Mouse (Mus musculus): ENCODE measurements around the gene Slc25a20.
"Not testable (repeated sequence)": the region's sequence is repeated elsewhere in the genome, so short reads cannot be mapped to it uniquely, and the experiment has no call there.

The Slc25a20 gene

DNA sequence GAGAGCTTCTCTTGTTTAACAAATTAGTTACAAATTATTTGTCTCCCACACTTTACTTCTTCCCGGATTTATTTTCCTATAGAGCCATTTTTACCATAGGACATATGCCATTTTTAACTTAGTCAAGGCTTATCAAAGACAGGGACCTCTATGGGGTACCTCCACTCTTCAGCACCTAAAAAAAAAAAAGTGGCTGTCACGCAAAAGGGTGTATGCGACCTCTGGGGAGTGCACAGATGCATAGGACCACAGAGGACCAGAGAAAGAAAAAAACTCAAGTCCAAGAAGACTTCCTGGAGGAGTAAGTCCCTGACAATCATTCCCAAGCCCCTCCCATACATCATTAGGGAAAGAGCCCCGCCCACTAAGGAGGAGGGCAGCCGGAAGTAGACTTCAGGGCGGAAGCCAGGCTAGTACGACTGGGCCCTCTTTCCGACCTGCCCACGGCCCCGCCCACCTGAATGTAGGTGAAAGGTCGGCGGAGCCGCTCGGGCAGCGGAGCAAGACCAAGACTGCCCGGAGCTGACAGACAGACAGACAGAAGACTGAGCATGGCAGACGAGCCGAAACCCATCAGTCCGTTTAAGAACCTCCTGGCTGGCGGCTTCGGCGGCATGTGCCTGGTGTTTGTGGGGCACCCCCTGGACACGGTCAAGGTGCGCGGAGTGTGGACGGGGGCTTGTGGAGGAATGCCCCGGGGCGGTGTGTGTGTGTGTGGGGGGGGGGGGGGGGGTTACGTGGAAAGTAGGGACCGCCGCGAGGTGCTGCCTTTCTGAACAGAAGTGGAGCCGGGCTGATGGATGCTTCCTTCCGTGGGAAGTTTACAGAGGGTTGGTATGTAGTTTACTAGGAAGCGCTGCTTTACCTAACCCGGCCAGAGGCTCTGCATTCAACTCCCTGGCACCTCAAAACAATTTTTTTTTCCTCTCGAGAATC lies at the start of gene Slc25a20:
Slc25a20 (plus strand) TSS at position 412 of the 936 bp plus-strand sequence.
- peak; percentile 65 for DNase-seq (ENCODE audit: low read depth, low spot score)

DNA sequence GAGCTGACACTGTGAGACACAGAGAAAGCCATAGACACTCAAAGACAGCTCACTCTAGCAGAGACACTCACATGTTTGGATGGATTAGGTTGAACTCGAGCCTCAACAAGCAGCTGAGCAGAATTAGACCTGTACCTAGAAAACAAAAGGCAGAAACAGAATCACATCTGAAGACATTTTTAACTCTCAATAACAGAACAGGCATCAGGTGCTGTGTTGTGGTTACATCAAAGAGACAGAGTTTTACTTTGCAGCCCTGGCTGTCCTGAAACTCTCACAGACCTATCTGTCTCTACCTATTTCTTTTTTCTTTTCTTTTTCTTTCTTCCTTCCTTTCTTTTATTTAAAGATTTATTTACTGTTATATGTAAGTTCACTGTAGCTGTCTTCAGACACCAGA lies 44.6 kb upstream of the Slc25a20 start:
- DNase-seq (ENCODE audit: low read depth, low spot score): no peak

DNA sequence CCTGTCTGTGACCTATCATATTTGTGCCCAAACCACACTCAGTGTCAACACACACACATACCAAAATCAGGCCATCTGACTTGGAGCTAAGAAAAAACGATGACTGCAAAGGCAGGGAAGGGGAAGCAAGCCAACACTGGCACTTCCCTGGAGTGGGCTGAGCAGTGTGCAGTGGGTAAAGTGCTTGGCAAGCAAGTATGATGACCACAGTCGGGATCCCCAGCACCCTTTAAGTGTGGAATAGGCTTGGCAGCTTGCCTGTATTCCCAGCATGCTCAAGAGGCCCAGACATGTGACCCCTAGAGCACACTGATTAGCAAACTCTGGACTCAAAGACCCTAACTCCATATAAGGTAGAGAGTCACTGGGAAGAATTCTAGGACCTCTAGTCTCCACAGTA lies 35.4 kb upstream of the Slc25a20 start:
- DNase-seq (ENCODE audit: low read depth, low spot score): no peak

DNA sequence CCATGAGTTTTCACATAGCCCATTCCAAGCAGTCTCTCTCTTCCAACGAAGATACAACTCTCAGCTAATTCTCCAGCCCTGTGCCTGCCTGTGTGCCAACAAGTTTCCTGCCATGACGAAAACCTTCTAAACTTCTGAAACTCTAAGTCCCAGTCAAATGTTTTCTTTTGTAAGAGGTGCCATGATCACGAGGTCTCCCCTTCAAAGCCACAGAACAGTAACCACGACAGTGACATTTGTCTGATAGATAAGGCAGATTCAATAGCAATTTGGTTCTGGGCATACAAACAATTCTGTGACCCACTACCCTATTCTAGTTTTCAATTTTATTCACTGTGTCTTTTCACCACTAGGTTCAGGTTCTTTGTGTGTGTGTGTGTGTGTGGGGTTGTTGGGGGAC lies 33.7 kb upstream of the Slc25a20 start:
- no peak for DNase-seq (ENCODE audit: low read depth, low spot score)

DNA sequence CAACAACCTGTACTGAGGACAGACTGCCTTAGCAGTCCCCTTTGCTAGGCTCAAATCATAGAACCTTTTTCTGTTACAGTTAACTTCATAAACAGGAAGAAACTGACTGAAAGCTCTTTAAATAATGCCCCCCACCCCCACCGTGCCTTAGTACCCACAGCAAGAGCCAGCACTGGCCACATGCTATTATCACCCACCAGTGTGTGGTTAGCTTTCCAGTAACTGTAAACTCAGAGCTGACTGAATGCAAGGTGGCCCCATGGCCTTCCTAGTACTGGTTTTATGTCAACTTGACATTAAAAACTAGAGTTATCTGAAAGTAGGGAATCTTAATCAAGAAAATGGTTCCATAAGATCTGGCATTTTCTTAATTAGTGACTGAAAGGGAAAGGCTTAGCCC lies 31.2 kb upstream of the Slc25a20 start:
- no peak for DNase-seq (ENCODE audit: low read depth, low spot score)

DNA sequence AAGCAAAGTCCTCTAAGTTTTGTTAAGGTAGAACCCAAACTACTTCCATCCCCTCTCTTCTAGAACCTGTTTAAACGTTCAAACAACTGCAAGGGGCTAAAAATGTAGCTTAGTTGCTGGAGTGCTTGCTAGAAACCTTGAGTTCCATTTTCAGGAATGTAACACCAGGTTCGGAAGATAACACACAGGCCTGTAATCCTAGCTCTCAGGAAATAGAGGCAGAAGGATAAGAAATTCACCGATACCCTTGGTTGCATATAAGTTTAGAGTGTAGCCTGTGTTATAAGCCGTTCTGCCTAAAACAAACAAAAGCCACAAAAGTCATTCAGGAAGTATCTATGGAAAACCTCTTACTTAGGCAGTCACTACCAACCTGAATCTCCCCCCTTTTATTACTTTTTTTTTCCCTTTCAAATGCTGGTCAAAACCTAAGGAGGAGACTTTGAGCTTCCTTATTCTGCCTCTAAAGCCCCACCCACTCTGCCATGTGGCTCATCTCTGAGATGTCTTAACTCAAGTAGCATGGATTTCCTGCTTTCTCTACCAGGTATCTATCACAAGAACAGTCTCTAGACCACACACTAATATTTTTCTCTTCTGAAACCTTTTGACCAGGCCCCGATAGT lies 30.1 kb upstream of the Slc25a20 start:
- no peak for DNase-seq (ENCODE audit: low read depth, low spot score)

DNA sequence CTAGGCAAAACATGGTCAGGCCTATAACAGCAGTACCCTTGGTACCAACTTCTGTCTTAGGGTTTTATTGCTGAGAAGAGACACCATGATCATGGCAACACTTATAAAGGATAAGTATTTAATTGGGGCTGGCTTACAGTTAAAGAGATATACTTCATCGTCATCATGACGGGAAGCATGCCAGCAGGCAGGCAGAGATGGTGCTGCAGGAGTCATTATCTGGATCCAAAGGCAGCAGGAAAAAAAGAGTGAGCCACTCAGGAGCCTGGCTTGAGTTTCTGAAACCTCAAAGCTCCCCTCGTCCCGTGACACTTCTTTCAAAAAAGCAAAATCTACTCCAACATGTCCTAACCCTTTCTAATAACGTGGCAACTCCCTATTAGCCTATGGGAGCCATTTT lies 29.5 kb upstream of the Slc25a20 start:
- no peak for DNase-seq (ENCODE audit: low read depth, low spot score)

DNA sequence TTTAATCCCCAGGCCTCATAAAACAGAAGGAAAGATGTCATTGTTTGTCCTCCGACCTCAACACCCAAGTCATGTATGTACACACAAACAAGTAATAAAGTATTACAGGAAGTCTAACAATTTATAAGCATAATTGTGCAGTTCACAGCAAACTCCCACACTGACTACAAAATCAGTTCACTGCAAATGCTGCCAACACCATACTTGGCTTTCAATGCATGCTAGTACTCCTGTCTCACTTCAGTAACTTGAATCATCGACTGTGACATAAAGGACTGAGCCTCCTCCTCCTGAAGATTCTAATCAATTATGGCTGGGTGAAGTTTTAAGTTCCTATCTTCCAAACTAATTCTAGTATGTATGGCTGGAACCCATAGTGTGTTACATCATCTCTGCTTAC lies 28.0 kb upstream of the Slc25a20 start:
- no peak for DNase-seq (ENCODE audit: low read depth, low spot score)

DNA sequence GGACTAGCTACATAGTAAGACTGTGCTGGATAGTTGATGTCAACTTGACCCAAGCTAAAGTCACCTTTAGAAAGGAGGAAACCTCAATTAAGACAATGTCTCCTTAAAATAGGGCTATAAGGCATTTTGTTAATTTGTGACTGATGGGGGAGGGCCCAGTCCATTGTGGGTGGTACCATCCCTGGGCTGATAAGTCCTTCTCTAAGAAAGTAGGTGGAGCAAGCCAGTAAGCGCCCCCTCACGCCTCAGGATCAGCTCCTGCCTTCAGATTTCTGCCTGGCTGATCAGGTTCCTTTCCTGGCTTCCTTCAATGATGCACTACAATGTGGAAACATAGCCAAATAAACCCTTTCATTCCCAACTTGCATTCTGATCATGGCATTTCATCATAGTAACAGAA lies 26.5 kb upstream of the Slc25a20 start:
- no peak for DNase-seq (ENCODE audit: low read depth, low spot score)

DNA sequence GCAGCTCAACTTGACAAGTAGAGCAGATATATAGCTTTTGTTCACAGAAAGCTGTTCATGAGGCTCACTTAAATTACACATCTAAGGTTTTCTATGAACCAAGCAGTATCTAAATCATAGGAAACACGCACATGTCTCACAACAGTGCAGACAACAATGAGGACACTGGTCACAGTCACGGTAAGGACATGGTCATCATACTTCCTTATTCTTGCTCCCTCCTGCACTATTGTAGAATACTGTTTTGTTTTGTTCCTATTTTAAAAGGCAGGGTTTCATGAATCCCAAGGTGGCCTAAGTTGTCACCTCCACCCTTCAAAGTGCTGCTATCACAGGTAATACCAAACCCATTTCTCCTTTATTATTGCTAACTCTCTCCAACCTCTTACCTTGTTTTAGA lies 22.1 kb upstream of the Slc25a20 start:
- no peak for DNase-seq (ENCODE audit: low read depth, low spot score)

DNA sequence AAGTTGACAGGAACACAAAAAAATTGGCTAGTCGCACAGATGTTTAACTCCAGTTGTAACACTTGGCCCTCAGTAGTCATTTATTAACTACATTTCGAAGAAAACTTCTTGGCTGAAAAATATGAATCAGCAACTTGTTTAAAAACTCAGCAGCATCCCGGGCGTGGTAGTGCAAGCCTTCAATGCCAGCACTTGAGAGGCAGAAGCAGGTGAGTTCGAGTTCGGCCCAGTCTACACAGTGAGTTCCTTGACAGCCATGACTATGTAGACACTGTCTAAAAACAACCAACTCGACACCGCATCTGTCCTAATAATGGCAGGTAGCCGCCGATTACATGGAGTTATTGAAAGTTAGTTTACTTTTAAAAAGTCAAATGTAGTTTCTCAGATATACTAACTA lies 13.7 kb upstream of the Slc25a20 start:
- DNase-seq (ENCODE audit: low read depth, low spot score): no peak

DNA sequence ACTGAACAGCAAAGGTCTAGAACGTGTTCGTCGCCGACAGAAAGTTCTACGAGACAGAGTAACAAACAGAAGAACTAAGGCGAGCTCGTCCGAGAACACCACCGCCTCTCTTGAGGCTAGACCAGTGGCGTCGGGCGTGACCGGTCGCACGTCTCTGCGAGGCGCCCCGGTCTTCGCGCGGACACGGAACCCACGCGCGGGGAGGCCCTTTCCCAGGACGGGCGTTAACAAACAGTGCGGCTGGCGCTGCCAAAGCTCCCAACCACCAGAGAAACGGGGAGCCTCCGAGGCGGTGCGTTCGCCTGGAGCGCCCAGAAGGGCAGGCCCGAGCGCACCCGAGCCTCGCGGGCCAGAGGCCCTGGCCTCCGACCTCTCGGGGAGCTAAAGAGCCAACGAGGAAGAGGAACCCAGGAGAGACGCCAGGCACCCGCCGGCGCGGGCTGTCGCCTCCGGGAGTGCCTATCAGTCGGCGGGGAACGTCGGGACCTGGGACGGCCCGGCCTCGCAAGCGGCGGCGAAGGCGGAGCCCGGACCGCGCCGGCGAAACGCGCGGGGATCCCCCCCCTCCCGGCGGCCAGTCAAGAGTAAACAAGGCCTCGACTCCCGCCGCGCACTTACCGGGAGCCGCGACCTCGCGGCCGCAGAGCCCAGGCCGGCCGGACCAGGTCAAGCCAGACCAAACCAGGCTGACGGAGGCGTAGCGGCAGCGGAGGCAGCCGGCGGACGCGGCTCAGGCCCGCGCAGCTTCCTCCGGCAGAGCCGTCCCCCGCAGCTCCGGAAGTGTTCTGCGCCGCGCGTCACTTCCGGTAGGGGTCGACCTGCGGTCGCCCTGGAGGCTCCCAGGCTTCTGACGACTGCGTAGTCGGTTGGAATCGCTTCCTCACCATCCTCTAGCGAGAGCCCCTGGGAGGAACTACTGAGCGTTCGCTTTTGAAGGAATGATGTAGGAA lies 13.0 kb upstream of the Slc25a20 start, which contains the start of gene Arih2:
Arih2 (minus strand) TSS at position 776 of the 950 bp plus-strand sequence.
- DNase-seq (ENCODE audit: low read depth, low spot score): peak; percentile 88

DNA sequence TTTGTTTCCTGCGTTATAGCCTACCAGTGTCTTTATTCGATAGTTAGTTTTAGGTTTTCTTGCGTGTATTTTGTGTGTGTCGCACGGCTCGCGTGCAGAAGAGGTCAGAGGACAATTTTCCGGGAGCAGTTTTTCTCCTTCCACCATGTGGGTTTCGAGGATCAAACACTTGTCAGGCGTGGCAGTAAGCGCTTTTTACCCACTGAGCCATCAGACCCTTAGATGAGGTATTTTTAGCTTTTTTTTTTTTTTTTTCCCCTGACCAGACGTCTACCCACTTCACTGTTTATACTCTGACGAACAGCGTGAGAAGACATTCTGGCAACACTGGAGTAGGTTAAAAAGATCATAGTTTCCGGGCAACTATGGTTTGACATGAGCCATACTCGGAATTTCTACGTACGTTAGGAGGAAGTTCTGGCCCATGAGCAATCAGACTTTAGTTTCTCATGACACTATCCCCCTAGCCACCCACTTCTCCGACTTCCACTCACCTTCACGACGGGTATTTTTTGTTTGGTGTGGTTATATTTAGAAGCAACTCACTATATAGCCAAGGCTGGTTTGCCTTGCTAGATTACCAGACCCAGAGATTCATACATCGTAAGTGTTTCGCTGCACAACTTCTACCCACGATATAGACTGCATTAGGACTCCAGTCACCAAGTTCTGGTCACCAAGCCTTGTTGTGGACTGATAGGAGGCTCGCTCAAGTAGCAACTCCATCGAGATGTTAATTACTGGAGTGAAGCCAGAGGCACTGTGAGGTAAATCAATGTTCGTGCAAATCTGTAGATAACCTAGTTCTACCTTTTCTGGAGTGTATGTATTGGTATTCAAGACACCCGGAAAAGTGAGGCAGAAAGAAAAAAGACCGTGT lies 12.1 kb upstream of the Slc25a20 start:
- DNase-seq (ENCODE audit: low read depth, low spot score): no peak

DNA sequence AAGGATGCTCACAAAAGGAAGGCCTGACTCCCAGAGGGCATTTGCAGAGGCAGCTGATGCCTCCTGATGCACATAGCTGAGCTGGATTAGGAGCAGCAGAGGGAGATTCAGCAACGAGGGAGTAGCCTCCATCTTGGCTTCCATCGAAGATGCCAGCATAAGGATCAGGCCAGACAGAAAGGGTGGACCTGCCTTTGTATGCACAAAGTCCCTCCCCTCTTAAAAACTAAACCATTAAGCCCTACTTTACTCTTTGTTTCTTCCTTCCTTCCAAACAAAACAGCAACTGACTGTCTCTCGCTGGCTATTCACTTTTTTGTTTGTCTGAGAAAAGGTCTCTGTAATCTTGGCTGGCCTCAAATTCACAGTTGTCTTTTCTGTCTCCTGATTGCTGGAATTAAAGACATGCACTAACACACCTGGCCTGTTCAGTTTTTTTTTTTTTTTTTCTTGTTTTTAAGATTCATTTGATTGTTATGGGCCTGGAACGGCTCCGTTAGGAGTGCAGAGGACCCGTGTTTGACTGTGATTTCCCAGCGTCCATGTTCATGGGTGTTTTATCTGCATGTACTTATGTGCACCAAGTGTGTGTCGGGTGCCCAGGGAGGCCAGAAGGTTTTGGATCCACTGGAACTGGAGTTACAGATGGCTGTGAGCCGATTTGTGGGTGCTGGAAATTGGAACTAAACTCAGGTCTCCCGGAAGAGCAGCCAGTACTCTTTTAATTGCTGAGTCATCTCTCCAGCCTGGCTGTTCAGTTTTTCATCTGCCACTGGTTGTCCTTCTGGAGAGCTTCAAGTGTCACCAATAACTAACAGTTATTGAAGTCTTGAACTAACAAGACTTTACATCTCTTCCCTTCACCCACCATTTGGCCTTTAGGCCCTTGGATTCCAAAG lies 7.1 kb upstream of the Slc25a20 start:
- no peak for DNase-seq (ENCODE audit: low read depth, low spot score)

DNA sequence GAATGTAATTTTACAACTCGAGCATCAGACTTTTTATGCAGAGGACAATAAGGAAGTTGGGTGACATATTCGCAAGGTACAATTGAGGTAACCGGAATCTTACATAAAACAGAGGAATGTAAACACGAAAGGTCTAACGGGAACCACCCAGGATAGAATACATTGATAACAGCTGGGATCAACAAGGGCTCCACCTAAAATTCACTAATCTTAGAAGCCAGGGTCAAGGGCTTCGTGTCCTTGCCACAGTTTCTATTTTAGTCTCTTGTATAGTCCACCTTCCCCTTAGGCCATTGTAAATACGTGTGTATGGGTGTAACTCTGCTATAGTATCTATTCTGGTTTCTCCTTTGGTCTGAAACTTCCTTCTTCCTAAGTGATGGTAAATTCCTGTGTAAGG lies 6.0 kb upstream of the Slc25a20 start:
- DNase-seq (ENCODE audit: low read depth, low spot score): not testable (repeated sequence)

DNA sequence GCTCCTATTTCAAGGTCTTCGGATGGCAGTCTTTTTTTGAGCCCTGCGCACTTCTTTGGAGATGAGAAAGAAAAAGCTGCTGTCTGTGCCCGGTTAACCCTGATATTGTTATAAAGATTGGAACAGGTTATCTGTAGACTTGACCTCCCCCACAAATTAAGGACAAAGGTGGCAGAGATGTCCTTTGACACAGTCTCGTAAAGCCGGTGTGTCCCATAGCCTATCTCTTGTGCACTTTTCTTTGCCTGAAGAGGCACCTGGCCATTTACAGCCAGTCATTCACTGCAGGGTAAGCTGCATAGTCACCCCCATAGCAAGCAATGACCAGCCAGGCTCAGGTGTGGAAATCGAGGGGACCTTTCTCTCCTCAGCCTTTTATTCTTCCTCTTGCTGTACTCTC lies 772 bp downstream of the Slc25a20 start:
- no peak for DNase-seq (ENCODE audit: low read depth, low spot score)

DNA sequence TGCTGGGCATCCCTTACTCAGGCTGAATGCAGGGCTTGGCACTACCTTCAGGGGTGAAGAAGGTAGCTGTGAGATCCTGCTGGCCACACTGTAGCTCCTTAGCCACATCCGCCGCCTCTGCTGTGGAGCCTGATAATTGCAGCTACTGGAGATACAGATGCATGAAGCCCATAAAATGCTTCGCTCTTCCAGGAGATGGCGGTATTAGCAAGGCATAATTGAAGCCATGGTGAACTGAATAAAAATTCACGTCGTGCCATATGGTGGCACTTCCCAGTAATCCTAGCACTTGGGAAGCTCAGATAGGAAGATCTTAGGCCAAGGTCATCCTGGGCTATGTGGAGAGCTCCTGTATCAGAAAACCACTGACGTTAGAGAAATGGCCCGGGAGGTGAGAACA lies 8.0 kb downstream of the Slc25a20 start:
- DNase-seq (ENCODE audit: low read depth, low spot score): no peak

DNA sequence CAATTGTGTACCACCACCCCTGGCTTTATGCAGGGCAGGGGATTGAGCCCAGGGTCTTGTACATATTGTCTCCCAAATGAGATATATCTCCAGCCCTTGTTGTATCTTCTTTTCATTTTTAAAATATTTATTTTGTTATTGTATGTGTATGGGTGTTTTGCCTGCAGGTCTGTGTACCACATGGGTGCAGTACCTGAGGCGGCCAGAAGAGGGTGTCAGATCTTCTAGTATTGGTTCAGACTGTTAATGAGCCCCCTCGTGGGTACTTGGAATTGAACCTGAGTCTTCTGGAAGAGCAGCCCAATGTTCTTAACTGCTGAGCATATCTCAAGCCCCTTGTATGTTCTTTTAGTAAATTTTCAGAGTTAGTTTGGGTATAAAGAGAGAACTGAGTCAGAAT lies 11.3 kb downstream of the Slc25a20 start:
- no peak for DNase-seq (ENCODE audit: low read depth, low spot score)

DNA sequence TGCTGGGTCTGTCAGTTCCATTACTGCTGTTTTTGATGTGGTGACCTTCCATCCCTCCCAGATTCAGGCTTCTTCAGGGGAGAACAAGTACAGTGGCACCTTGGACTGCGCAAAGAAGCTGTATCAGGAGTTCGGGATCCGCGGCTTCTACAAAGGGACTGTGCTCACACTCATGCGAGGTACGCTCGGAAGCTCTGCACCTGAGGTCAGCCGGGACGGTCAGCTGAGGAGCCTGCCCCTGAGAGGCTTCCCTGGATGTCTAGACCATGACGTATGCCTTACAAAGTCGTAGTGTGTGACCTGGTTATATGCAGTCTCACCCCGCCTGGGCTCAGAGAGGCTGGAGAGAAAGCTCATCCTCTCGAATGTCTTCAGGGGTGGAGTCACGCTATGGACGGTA lies 18.1 kb downstream of the Slc25a20 start:
- DNase-seq (ENCODE audit: low read depth, low spot score): no peak

DNA sequence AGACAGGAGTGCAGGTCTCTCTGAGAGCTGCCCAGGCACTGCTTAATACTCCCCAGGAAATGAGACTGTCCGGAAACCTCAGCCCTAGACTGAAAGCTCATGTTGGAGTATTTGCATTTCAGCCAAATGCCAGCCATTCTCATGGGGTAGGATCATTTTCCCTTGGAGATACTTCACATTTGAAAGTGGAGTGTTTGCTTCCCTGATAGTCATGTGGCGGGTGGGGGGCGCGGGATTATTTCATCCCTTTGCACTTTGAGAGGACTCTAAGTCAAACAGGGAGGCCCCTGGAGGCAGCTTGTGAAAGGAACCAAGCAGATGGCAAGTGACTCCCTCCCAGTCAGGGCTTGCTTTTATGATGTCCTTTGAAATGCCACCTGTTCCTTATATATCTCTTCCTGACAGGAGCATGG lies 24.6 kb downstream of the Slc25a20 start:
- DNase-seq (ENCODE audit: low read depth, low spot score): no peak

Measured in embryo, embryonic 11.5 days (tissue).